Mouse (Mus musculus) CD8-positive naive resting alpha-beta T cell, adult 2 months (primary cell): ENCODE results near the gene Ttc38.

Source experiments
- DNase-seq, 2 experiments: peaks; one replicate each; pipeline ENCODE4 v3.0.0; 2022; ENCODE audit warnings: low read depth in 2 of 2, low spot score in 2 of 2

Ttc38 gene

GRCm38 (mm10) chr15:85831954-85832590 lies at the start of gene Ttc38:
Gene Ttc38 (plus strand): TSS chr15:85832306.
- peak; percentile 45 to 54 for DNase-seq

DNA sequence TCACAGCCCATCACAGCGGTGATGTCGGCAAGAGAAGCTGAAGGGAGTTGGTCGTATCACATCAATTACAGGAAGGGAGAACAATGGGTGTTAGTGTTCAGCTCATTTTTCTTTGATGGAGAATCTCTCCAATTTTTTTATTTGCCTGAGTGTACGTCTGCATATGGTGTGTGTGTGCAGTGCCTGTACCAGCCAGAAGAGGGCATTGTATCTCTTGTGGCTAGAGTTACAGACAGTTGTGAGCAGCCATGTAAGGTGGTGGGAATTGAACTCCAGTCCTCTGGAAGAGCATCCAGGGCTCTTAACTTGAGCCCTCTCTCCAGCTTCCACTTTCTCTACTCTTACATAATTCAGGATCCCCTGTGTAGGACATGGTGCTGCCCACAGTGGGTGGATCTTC lies 49.0 kb upstream of the Ttc38 start:
- no peak for DNase-seq

GRCm38 (mm10) chr15:85784341-85784740 lies 47.8 kb upstream of the Ttc38 start:
- no peak for DNase-seq

DNA sequence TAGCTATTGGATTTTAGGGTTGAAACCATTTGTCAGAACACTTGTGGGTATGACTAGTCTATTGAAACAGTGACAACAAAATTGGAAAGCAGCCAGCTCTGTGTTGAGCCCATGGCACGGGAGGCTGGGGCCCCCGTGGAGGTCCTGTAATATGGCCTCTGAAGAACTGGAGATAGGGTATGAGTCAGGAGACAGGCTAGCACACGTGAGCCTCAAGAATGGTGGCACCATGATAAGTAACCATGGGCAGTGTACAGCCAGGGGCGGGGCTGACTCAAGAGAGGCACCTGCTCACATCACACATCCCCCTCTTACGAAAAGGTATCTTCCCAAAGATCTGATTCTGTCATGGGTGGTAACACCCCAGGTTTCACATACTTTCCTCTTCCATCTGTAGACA lies 45.4 kb upstream of the Ttc38 start:
- no peak for DNase-seq

GRCm38 (mm10) chr15:85787482-85787881 lies 44.6 kb upstream of the Ttc38 start:
- no peak for DNase-seq

DNA sequence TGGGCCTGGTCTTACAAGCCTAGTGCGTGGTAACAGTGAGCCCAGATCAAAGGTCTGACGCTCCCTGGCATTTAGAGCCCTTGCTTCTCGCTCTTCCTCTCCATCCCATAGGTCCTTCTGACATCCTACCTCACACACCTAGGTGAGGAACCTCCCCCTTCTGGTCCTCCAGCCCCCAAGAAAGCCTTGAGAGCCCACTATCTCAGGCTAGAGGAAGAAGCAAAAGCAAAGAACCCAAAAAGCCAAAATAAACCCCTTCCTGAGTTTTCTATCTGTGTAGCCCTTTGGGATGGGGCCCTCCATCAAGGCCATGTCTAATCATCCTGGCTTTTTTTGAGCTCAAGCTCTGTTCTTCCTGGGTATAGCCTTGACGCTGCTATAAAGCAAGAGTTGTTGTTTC lies 44.1 kb upstream of the Ttc38 start:
- DNase-seq: no peak

DNA sequence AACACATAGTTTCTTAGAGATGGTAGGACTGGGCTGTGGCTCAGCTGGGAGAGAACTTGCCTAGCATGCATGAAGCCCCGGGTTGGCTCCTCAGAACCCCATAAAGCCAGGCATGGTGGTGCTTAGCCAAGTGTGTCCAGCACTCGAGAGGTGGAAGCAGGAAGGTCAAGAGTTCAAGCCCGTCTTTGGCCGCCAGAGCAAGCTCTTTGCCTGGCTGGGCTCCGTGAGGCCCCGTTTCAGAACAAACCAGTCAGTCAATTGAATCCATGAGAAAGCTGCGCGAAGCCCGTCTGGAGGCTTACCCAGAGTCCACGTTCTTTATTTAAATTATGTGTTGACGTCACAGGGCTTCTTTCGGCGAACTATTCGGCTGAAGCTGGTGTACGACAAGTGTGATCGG lies 43.5 kb upstream of the Ttc38 start:
- no peak for DNase-seq

DNA sequence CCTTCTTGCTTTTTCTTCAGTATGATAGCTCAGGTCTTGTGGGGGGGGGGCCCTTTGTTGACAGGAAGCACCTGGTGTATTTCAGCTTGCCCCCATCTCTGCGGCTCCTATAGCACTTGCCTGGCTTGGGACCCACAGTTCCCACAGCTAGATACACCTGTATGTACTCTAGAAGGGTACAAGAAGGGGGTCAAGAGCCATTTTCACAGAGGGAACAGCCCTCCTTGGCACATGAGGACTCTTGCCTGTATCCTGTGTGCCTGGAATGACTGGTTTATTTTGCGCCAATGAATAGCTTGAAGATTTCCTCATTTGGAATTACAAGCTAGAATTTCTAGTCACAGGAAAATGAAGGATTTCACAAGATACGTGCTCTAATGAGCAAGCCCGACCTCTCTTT lies 40.7 kb upstream of the Ttc38 start:
- DNase-seq: no peak

GRCm38 (mm10) chr15:85792819-85793218 lies 39.3 kb upstream of the Ttc38 start:
- DNase-seq: no peak

- DNase-seq: no peak
Observed at GRCm38 (mm10) chr15:85795516-85795915, 36.6 kb upstream of the Ttc38 start.

GRCm38 (mm10) chr15:85798676-85799075 lies 33.4 kb upstream of the Ttc38 start:
- no peak for DNase-seq

- DNase-seq: no peak
Observed at GRCm38 (mm10) chr15:85802931-85803330, 29.2 kb upstream of the Ttc38 start.

DNA sequence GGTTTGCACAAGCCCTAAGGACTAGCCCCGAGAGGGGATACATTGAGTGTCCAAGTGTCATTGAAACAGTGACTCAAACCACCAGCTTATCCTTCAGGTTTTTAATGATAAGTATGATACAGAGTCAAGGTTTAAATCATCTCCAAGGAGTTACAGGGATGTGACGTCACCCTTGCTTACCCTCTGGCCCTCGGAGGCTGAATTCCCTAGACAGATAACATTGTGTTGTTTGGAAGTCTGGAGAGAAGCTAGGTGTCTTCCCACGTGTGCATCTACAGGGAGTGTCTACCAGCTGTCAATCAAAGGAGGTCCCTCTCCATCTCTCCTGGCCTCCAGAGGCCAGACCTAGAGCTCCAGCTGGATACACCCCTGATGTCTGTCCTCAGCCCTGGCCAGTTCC lies 25.2 kb upstream of the Ttc38 start:
- no peak for DNase-seq

- DNase-seq: no peak
Observed at GRCm38 (mm10) chr15:85807404-85807803, 24.7 kb upstream of the Ttc38 start.

- DNase-seq: no peak
Observed at GRCm38 (mm10) chr15:85808031-85808430, 24.1 kb upstream of the Ttc38 start.

GRCm38 (mm10) chr15:85808434-85808833 lies 23.7 kb upstream of the Ttc38 start:
- DNase-seq: no peak

DNA sequence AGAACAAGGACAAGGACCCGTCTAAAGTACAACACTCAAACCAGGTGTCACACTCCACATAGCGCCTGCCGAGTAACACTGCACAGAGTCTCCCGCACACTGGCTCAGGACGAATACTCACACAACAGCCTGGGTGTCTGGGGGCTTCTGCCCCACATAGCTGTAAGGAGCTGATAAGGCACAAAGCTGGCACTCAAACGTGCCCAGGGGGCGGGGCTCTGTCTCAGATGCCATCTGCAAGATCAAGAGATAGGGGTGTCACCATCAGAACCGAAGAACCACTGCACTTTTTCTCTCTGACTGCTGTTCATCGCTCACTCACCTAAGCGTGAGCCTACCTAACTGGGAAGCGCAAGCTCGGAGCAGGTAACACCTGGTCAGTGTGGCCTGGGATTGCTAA lies 23.0 kb upstream of the Ttc38 start:
- no peak for DNase-seq

DNA sequence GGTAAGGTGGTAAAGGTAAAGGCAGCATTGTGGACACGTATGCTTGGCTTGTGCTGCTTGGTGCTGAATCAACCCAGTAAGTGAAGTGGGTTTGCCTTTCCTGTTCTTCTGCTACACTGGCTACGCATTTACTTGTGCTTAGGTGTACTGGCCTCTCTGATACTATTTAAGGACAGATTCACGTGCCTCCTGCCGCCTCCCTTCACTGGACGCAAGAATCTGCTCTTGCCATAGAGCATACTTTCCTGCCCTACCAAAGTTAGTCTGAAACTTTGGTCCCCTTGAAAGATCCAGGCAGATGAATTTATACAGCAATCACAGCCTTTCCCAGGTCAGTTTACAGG lies 21.7 kb upstream of the Ttc38 start:
- no peak for DNase-seq

- peak; percentile 41 to 59 for DNase-seq
Observed at GRCm38 (mm10) chr15:85810806-85811521, 21.1 kb upstream of the Ttc38 start.

DNA sequence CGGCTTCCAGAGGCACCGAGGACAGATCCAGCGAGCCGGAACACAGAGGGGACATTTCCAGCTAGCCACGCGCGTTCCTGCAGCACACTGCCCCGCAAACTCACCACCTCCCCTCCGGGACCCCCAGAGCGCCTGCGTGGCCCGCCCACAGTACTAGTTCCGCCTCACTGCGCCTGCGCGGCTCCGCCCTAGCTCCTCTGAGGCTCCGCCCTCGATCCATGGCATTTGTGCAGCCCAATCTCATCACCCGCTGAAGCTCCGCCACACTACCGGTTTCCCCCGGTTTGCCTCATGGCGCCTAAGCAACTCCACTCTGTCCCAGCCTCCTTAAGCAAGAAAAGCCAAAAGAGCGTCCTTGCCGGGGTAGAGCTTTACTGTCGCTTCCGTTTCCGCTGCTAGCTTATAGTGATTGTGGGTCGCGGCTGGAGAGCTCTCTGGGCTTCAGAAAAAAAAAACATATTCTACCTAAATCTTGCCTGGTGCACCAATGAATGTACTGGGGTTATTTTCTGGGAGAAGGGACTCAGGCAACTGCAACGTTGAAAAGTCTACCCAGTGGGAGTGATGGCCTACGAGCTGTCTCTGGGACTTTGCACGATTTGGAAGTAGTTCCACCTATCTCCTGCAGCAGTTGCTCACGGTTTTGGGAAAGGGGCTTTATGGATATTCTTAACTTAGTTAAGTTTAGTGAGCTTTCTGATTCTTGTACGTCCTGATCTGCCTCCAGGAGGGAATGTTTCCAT lies 20.4 kb upstream of the Ttc38 start, which contains the start of gene Cdpf1:
Gene Cdpf1 (minus strand): TSS at position 163 of the 743 bp plus-strand sequence.
- peak; percentile 98 to 100 for DNase-seq

GRCm38 (mm10) chr15:85813428-85813827 lies 18.7 kb upstream of the Ttc38 start:
- no peak for DNase-seq
